Mouse (Mus musculus): ENCODE data around the gene Irf1. TPM values are rescaled to one million over a fixed set of nuclear protein-coding genes. Genes with fewer than 3 reads are reported as not detected.

Gene Irf1
- polyA plus RNA-seq, 1 experiment from 2014 or later: 105 TPM

DNA sequence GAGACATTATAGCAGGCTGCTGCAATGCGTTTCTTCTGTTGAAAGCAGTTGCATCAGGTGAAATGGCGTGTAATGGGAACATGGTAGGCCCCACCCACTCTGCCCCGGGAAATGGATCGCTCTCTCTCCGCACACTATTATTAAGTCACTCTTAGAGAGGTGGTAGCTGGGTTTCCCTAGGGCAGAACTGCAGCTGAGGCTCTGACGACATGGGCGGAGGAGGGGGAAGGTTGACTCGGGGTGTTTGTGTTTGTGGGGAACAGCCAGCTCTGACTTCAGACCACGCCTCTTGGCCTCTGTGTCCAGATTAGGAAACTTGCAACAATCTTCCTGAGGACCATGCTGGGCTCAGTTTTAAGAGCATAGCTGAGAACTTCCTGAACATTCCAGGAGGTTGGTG lies 36.0 kb downstream of the Irf1 start:
- DNase-seq (ENCODE audit: low spot score): no peak

DNA sequence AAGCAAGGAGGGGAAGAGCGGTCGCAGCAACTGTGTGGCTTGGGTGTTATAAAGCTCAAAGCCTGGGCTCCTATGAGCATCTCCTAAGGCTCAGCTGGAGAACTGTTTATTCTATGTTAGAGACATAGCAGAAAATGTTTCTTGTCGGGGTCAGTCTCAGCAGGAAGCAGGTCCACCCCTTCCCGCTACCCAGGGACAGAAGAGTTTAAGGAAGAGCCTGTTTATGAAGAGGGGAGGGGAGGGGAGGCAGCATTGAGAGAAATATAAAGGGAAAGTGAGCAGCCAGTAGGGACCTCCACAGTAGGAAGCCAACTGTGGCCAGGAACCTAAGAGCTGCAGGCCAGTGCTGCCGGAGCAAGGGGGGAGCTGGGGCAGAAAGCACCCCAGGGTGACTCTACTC lies 39.5 kb downstream of the Irf1 start:
- DNase-seq (ENCODE audit: low spot score): no peak

DNA sequence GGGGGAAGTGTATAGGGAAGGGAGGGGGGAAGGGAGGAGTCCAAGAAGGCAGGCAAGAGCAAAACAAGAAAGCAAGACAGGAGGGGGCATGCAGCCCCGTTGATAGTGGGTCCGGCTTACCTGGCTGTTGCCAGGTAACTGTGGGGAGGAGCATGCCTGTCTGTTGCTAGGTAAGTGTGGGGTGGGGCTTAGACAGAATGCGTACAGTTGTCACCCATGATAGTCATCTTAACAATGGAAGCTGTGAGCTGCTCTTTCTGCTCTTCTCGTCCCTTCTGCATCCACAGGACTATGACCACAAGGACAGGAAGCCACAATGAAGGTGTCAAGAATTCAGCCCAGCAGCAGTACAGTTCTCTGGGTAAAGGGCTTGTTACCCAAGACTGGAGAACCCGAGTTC lies 40.3 kb downstream of the Irf1 start:
- DNase-seq (ENCODE audit: low spot score): no peak

DNA sequence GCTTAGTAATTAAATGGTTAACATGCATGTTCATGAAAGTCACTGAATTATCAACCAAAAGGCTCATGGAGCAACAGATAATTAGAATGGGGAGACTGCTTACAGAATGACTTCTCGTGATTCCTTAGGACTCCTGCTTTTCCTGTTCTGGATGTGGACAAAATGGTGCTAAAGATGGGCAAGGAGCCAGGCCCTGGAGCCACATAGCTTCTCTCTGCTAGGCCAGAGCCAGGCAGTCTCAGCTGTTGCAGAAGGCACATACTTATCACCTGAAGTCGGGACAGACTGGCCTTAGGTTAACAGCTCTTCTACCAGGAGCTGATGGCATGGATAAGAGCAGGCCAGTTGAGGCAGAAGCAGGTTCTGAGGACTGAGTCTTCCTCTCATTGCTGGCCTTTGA lies 40.9 kb downstream of the Irf1 start:
- no peak for DNase-seq (ENCODE audit: low spot score)

DNA sequence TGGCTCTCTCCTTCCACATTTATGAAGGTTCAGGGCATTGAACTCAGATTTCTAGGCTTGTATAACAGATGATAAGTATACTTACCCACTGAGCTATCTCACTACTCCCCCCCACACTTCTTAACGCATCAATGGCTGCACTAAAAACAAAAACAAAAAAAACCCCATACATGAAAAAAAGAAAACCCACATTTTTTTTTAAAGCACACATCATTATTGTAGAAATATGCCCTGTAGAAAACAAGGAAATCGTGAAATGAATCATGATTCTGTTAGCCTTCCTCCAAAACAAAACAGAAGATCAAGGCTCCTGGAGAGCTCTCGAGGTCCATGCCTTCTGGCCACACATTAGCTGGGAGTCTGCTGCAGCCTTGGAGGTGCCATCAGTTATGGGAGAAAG lies 41.5 kb downstream of the Irf1 start:
- no peak for DNase-seq (ENCODE audit: low spot score)

DNA sequence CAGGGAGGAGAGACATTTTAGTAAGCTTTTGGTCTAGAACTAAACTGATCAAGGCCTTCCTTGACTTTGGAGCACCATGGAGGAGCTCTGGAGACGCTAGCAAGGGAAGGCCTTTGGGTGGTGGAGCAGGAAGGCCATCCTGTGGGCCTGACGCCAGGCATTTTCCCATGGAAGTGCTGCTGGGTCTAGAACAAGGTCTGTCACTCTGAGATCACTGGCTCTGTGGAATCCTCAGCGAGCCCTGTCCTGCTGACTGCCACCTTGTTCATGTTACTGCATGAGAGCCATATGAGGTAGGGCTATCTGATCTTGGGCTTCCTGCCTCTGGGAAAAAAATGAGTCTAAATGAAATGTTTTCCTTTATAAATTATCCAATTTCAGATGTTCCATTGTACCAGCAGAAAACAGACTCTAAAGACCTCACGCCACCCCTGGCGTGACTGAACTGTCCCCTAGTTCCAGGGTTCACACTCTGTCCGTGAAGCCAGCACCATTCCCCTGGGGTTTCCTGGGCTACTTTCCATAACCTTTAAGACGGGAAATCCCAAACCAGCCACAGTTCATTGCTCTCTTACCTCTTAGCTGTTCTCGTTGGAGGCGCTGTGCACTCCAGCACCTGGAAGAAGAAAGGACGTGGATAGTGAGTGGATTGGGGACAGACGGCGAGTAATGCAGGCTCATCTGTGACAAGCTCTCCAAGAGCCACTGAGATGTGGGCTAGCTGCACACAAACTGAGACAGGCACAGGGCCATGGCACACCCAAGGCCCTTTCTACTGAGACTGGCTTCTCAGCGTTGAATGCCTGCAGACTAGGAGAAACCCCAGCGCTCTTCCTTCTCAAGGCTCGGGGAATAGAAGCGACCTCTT lies 43.4 kb downstream of the Irf1 start:
- DNase-seq (ENCODE audit: low spot score): no peak

DNA sequence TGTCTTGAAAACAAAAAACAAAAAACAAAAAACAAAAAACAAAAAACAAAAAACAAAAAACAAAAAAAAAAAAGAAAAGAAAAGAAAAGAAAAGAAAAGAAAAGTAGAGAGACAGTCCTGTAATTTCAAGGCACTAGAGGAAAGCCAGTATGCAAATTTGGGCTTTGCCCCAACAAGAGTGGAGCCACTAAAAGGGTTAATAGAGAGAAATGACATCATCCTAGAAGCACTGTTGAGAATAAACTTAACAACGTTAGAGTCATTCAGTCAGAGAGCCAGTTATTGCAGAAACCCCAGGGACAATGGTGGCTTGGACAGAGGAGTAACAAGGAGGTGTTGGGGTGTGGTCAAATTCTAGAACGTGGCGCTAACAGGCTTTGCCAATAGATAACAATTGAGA lies 45.0 kb downstream of the Irf1 start:
- no peak for DNase-seq (ENCODE audit: low spot score)

DNA sequence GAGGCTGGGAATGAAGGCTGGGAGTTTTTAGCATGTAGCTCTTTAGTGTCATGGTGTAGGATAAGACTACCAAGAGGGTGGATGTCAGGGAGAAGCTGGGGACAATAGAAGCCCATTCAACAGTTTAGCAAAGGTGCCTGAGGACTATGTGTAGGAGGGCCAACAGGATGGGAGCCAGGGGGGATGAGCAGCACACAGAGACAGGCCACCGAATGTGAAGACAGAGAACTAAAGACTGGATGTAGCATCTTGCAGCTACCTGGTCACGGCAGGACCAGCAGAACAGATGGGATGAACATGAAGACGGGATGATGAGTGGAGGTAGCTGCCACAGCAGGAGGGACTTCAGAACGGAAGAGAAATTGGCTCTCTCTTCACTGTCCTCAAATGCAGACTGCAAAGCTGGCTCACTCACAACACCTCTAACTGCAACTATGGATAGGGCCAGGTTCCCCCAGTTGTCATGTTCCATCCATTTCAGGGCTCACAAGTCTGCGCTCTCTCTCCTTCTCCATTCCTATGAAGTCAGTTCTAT lies 47.1 kb downstream of the Irf1 start:
- no peak for DNase-seq (ENCODE audit: low spot score)

DNA sequence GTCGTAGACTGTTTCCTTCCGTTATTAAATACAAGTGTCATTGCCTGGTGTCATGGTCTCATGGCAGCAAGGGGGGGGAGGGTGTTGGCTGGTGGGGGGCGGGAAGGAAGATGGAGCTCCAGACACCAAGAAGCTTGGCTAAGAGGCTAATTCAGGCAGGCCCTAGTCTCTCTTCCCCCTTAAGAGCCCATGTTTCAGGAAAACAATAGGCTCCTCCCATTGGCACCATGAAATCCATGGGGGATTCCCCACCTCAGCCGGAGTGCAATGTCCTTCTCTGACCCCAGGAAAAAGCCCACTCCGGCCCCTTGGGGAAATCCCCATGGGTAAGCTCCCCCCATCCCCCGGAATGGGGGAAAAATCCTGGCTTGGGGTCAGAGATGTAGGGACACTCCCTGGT lies 49.0 kb downstream of the Irf1 start:
- DNase-seq (ENCODE audit: low spot score): no peak

DNA sequence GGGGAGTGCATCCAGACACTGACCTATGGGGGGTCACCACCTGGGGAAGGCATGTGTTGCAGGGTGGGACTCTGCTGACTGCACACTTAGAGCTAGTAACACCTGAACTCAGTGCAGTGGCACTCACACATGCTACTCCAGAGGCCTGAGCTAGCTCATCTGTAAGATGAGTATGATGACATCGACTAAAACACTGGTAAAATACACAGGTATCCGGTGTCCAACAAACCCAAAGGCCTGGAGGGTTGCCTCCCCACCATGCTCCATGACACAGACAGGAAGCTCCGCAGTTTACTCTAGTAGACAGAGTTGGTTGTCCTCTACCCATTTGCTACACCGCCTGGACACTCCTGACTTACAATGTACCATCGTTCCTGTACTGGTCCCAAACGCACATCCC lies 49.7 kb downstream of the Irf1 start:
- DNase-seq (ENCODE audit: low spot score): no peak

DNA sequence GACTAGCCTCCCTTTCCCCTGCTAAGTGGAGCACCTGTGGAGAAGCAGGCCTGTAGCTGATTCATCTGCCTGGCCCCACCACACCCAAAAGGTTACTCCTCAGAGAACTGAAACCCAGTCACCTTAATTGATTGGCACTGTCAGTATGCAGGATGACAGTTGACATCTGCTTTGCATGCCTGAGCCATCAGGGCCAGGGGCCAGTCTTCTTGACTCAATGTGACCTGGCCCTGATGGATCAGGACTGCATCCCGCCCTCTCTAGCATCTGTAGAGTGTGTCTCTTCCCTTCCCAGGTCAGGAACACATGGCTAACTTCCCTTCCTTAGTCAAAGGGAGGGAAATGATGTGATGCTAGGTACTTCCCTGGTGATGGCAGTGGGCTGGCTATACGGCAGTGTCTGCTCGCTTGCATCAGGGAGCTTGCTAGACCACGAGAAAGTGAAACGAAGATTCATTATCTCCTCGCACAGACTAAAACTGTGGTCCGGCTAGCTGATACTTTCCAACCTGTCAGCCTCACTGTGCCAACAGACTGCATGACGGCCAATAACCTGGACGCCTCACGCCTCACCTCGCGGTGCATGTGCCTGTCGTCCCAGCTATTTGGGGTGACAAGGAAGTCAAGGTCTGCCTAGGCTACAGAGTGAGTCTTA lies 50.8 kb downstream of the Irf1 start:
- no peak for DNase-seq (ENCODE audit: low spot score)

DNA sequence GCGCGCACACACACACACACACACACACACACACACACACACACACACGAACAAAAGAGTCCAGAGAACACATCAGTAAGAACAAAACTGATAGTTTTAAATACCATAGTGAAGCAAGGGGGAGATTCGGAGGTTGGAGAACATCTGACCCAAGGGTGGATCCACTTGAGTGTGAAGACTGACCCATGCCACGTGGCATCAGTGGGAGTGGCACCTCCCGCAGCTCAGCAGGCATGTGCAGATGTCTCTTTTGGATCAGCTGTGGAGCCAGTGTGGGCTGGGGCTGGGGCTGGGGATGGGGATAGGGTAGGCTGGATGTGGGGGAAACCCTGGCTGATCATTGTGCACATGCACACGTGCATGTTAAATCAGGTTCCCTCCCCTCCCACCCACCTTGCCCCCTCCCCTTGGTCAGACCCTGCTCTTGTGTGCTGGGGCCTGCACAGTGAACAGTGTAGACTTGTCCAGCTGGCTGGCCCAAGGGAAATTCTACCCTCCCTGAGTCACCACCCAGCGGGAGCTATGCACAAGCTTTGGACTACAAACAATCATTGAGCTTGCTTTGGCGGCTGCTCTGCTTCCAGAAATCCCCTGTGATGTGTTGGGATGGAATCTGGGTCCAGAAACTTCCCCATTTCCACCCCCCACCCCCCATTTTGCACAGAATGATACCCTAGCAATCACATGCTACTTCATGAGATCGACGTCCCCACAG lies 51.6 kb downstream of the Irf1 start:
- DNase-seq (ENCODE audit: low spot score): no peak

DNA sequence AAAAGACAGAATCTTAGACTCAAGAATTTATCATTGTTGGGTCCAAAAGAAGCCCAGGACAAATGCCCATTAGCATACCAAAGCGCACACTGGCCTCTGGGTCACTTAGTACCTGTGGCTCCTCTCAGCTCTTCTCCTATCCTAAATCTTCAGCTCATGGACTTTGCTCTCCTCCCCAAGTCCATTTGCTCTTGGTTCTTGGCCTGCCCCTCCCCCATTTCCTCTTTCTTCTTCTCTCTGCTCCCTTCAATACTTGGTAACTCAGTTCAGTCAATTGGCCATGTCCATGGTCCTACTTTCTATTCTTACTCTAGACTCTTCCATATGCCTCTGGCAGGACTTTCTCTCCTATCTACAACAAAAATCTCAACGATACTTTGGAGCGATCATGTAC lies 52.1 kb downstream of the Irf1 start:
- DNase-seq (ENCODE audit: low spot score): no peak

DNA sequence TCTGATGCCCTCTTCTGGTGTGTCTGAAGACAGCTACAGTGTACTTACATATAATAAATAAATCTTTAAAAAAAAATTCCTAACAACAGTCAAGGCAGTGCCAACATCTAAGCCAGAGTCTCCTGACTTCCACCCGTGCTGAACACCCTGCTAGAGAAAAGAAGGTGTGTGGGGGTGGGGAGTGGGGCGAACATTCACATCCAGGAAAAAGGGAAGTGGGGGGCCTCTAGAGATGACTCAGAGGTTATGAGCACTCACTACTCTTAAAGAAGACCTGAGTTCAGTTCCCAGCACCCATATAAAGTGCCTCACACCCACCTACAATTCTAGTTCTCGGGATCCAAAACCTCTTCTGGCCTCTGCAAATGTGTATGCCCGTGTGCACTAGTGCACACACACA lies 55.6 kb downstream of the Irf1 start:
- no peak for DNase-seq (ENCODE audit: low spot score)

Small RNA genes within 50 kb of the gene (microRNA-seq; reads per million reads assigned to microRNA genes)
- not detected for gene Mir7671 (ENCODE audit: borderline number of aligned reads)

Other genes starting within 250 kb of the Irf1 start
- 23.8 and 25.1 TPM in 2 replicates for gene Kif3a, start 202.6 kb upstream of the Irf1 start, polyA plus RNA-seq (2015; fragmentation: Nextera tagmentation; extraction: Ambion mirVana)
- gene Il4, start 151.3 kb upstream of the Irf1 start, polyA plus RNA-seq (2015; fragmentation: Nextera tagmentation; extraction: Ambion mirVana): 1.2 and 1.5 TPM in 2 replicates
- gene Il13, start 135.3 kb upstream of the Irf1 start, polyA plus RNA-seq (2015; fragmentation: Nextera tagmentation; extraction: Ambion mirVana): 1.0 and 1.3 TPM in 2 replicates
- gene Rad50, start 62.7 kb upstream of the Irf1 start, polyA plus RNA-seq (2015; fragmentation: Nextera tagmentation; extraction: Ambion mirVana): 40.0 and 44.8 TPM in 2 replicates
- gene Il5, start 49.2 kb upstream of the Irf1 start, polyA plus RNA-seq (2015; fragmentation: Nextera tagmentation; extraction: Ambion mirVana): 0.55 and 0.81 TPM in 2 replicates
- gene Gm17334, start 3.2 kb downstream of the Irf1 start, polyA plus RNA-seq (2015; fragmentation: Nextera tagmentation; extraction: Ambion mirVana): 0.94 and 1.2 TPM in 2 replicates
- 24.2 and 25.5 TPM in 2 replicates for gene Gm12216, start 89.2 kb downstream of the Irf1 start, polyA plus RNA-seq (2015; fragmentation: Nextera tagmentation; extraction: Ambion mirVana)
- 12.6 and 12.8 TPM in 2 replicates for gene Slc22a5, start 121.6 kb downstream of the Irf1 start, polyA plus RNA-seq (2015; fragmentation: Nextera tagmentation; extraction: Ambion mirVana)
- 0.90 and 1.1 TPM in 2 replicates for gene Slc22a21, start 210.3 kb downstream of the Irf1 start, polyA plus RNA-seq (2015; fragmentation: Nextera tagmentation; extraction: Ambion mirVana)

All from thymus, postnatal 0 days (tissue).